Mouse (Mus musculus) subcutaneous adipose tissue, adult 2 months (tissue): ENCODE measurements around the gene Lhfpl1. TPM values are rescaled to one million over a fixed set of nuclear protein-coding genes. Genes with fewer than 3 reads are reported as not detected.

Experiments used
- polyA plus RNA-seq: library from polyadenylated mRNA; depleted of rRNA; stranded (reverse); fragments of >200 nt; gene quantifications from 2 replicates; pipeline ENCODE4 v1.2.3, GENCODE M21; 2012; ENCODE audit warnings: low replicate concordance; rRNA removed

Lhfpl1 gene
- polyA plus RNA-seq, result 0.08 TPM in 1 of 2 replicates, not detected in the other

GRCm38 (mm10) chrX:145348377-145349203, at the start of gene Lhfpl1:
TSS of gene Lhfpl1 (minus strand) at chrX:145349089.

Other genes with a start within 250 kb of the Lhfpl1 start
- 4.4 and 15.3 TPM in 2 replicates for gene Amot, start 156.1 kb upstream of the Lhfpl1 start, polyA plus RNA-seq